Mouse (Mus musculus) ES-E14 (cell line): Measurements from ENCODE around the gene Rgs6. TPM values are rescaled to one million over a fixed set of nuclear protein-coding genes. Genes with fewer than 3 reads are reported as not detected.

Experiments used
- DNase-seq: peaks from one replicate; pipeline ENCODE4 v3.0.0-alpha.2; 2013; ENCODE audit warnings: low read depth, low spot score
- H3K27ac ChIP-seq: 2 replicates; pipeline ENCODE4 v1.5.1; 2012; ENCODE audit warnings: low read depth, mild to moderate bottlenecking, low read length, moderate library complexity, mixed read lengths; ENCODE audit not compliant: poor library complexity, insufficient read depth, severe bottlenecking
- H3K36me3 ChIP-seq: 2 replicates; pipeline ENCODE4 v1.6.1; 2012; ENCODE audit warnings: mild to moderate bottlenecking, low read length, moderate library complexity, mixed read lengths; ENCODE audit not compliant: control insufficient read depth, poor library complexity, insufficient read depth, severe bottlenecking
- H3K4me1 ChIP-seq, 2 experiments: fragments of 150-350 bp in 1 of 2; sonication (generic) in 1 of 2; 2 replicates each; pipeline ENCODE4 v1.6.1; 2012; ENCODE audit warnings: low read length in 2 of 2, mild to moderate bottlenecking in 1 of 2, mixed read lengths in 1 of 2; ENCODE audit not compliant: control insufficient read depth in 2 of 2, insufficient read depth in 2 of 2, poor library complexity in 1 of 2
- H3K4me3 ChIP-seq, 2 experiments: fragments of 150-350 bp in 1 of 2; sonication (generic) in 1 of 2; 2 replicates each; pipeline ENCODE4 v1.5.1; 2012; ENCODE audit warnings: low read length in 2 of 2, low read depth in 1 of 2, mild to moderate bottlenecking in 1 of 2, mixed read lengths in 1 of 2; ENCODE audit not compliant: insufficient read depth in 1 of 2, poor library complexity in 1 of 2, severe bottlenecking in 1 of 2
- H3K9ac ChIP-seq: 2 replicates; pipeline ENCODE4 v1.6.1; 2012; ENCODE audit warnings: low read depth, mild to moderate bottlenecking, low read length, mixed read lengths; ENCODE audit not compliant: poor library complexity, insufficient read depth, severe bottlenecking
- H3K9me3 ChIP-seq: fragments of 150-350 bp; sonication (generic); 2 replicates; pipeline ENCODE4 v1.6.1; 2012; ENCODE audit warnings: low read depth, mild to moderate bottlenecking, low read length; ENCODE audit not compliant: control insufficient read depth, insufficient read depth
- CHD2 ChIP-seq: IDR thresholded peaks from 2 replicates; pipeline ENCODE4 v1.6.1; 2014; ENCODE audit warnings: mild to moderate bottlenecking, low read depth, low read length, inconsistent platforms
- HCFC1 ChIP-seq: IDR thresholded peaks from 2 replicates; pipeline ENCODE4 v1.6.1; 2012; ENCODE audit warnings: low read length, inconsistent platforms, borderline replicate concordance; ENCODE audit not compliant: insufficient read depth
- MAFK ChIP-seq: IDR thresholded peaks from 2 replicates; pipeline ENCODE4 v1.6.1; 2014; ENCODE audit warnings: mild to moderate bottlenecking, low read depth, low read length, inconsistent platforms; ENCODE audit not compliant: insufficient read depth
- ZC3H11A ChIP-seq: IDR thresholded peaks from 2 replicates; pipeline ENCODE4 v1.6.1; 2012; ENCODE audit warnings: low read depth, mild to moderate bottlenecking, inconsistent platforms, low read length, borderline replicate concordance
- ZNF384 ChIP-seq: IDR thresholded peaks from 2 replicates; pipeline ENCODE4 v1.6.1; 2012; ENCODE audit warnings: low read depth, low read length, inconsistent platforms
- in situ Hi-C, 2 experiments: fragments of 600-800 bp; cut with MboI; formaldehyde crosslinking; loops; one replicate each; pipeline ENCODE4 v1.15.1; 2025; ENCODE audit warnings: low sequenced_read_pairs in 2 of 2, inconsistent platforms in 1 of 2; ENCODE audit not compliant: unreplicated experiment in 2 of 2
- total RNA-seq: library from RNA; depleted of rRNA; stranded (reverse); fragments of 300-350 nt; gene quantifications from 2 replicates; pipeline ENCODE4 v1.2.3, GENCODE M21; 2012

Rgs6 gene
- total RNA-seq, 1 experiment: 0.49 TPM

- Histone ChIP-seq H3K4me1 (no peaks in the 10 kb centered on the region), H3K9ac (no peak overlapping the region), H3K27ac (no peak overlapping the region), H3K9me3 (no peaks in the 10 kb centered on the region), H3K4me3 (no peak overlapping the region), H3K36me3 (no peaks in the 10 kb centered on the region)
- no peak for DNase-seq
- TF ChIP-seq ZC3H11A (no peak), HCFC1 (no peak), CHD2 (no peak), ZNF384 (no peak)
- in situ Hi-C loops: no loop called here
Measured at GRCm38 (mm10) chr12:82781414-82781813, 193.3 kb downstream of the Rgs6 start.

- Histone ChIP-seq H3K27ac (no peak overlapping the region), H3K9me3 (no peaks in the 10 kb centered on the region), H3K4me3 (no peak overlapping the region), H3K36me3 (no peaks in the 10 kb centered on the region), H3K9ac (no peak overlapping the region), H3K4me1 (no peaks in the 10 kb centered on the region)
- no peak for DNase-seq
- TF ChIP-seq CHD2 (no peak), ZNF384 (no peak), ZC3H11A (no peak), HCFC1 (no peak), MAFK (no peak)
- in situ Hi-C loops: no loop called here
Measured at GRCm38 (mm10) chr12:82792122-82792521, 204.0 kb downstream of the Rgs6 start.

GRCm38 (mm10) chr12:82799892-82800291, 211.8 kb downstream of the Rgs6 start:
- H3K36me3 ChIP-seq: no peaks in the 10 kb centered on the region
- in situ Hi-C loops: no loop called here
- H3K27ac ChIP-seq: no peak overlapping the region
- H3K4me1 ChIP-seq: no peaks in the 10 kb centered on the region
- H3K9ac ChIP-seq: no peak overlapping the region
- H3K4me3 ChIP-seq: no peak overlapping the region
- DNase-seq: no peak
- TF ChIP-seq CHD2: no peak
- no peak for TF ChIP-seq ZC3H11A
- no peak for TF ChIP-seq HCFC1
- no peak for TF ChIP-seq ZNF384
- no peak for TF ChIP-seq MAFK
- no peaks in the 10 kb centered on the region for H3K9me3 ChIP-seq

GRCm38 (mm10) chr12:82801736-82802135, 213.6 kb downstream of the Rgs6 start:
- no peaks in the 10 kb centered on the region for H3K4me1 ChIP-seq

DNA sequence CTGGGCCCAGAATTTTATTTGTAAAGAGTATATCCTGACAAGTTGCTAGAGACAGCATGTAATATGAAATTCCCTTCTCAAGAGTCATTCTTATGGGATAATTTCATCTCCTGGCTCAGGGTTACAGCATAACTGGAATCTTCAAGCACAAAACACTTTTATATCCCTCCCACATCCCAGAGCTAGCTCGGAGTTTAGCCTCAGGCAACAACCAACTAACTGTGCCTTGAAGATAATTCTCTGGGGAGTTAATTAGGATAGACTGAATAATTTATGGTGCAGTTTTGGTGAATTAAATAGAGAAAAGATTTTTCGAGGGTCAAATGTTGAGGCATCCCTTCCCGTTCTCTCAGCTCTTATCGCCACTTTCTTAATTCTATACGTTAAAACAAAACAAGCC, 214.6 kb downstream of the Rgs6 start:
- H3K27ac ChIP-seq: no peak overlapping the region
- no peak for TF ChIP-seq CHD2
- no peak for TF ChIP-seq HCFC1
- TF ChIP-seq ZNF384: no peak
- TF ChIP-seq MAFK: no peak
- TF ChIP-seq ZC3H11A: no peak
- in situ Hi-C loops: no loop called here
- H3K4me1 ChIP-seq: no peaks in the 10 kb centered on the region
- no peak overlapping the region for H3K9ac ChIP-seq
- H3K36me3 ChIP-seq: no peaks in the 10 kb centered on the region
- no peak overlapping the region for H3K4me3 ChIP-seq
- no peaks in the 10 kb centered on the region for H3K9me3 ChIP-seq
- no peak for DNase-seq

More at GRCm38 (mm10) chr12:82801736-82802135, 213.6 kb downstream of the Rgs6 start:
- H3K4me3 ChIP-seq: no peak overlapping the region
- in situ Hi-C loops: no loop called here
- no peak overlapping the region for H3K9ac ChIP-seq
- no peak for TF ChIP-seq ZC3H11A
- no peak for TF ChIP-seq ZNF384
- TF ChIP-seq HCFC1: no peak
- no peak for TF ChIP-seq CHD2
- TF ChIP-seq MAFK: no peak
- DNase-seq: no peak
- H3K9me3 ChIP-seq: no peaks in the 10 kb centered on the region
- H3K27ac ChIP-seq: no peak overlapping the region
- no peaks in the 10 kb centered on the region for H3K36me3 ChIP-seq
